Mouse (Mus musculus) liver, postnatal 0 days (tissue): ENCODE measurements at regions not wholly inside any gene's neighbourhood (a gene's known extent, or its start where the extent isn't known, plus 50 kb on each side); places are given as distances from the start of the nearest gene placed in this dataset.

ENCODE experiments used
- CTCF ChIP-seq: sonication (generic); IDR thresholded peaks from 2 replicates; pipeline ENCODE4 v1.5.1; 2016; ENCODE audit warnings: antibody characterized with exemption, low read depth
- EP300 ChIP-seq: IDR thresholded peaks from 2 replicates; pipeline ENCODE4 v1.6.1; 2016; ENCODE audit warnings: antibody characterized with exemption, low read depth, mild to moderate bottlenecking

DNA sequence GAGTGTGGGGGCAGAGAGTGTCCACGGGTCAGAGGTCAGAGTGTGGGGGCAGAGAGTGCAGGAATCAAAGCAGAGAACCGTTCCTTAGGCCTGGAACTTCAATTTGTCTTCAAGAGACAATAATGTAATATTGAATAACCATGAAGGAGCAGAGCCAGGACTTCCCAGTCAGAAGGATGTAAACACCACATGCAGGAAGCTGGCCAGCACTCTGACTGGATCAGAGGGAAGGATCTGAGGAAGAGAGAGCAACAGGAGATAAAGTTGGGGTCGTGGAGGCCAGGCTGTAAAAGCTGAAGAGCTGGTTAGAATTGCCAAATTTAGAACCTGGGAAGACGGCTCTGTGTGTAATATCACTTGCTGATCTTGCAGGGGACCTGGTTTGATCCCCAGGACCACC, 54.0 kb upstream of the Ppp2r5a start:
- TF ChIP-seq CTCF (no peak), EP300 (no peak)
